Mouse (Mus musculus): ENCODE measurements at regions not wholly inside any gene's neighbourhood (a gene's known extent, or its start where the extent isn't known, plus 50 kb on each side); places are given as distances from the start of the nearest gene placed in this dataset.
"Not testable (repeated sequence)": the region's sequence is repeated elsewhere in the genome, so short reads cannot be mapped to it uniquely, and the experiment has no call there.

- no peak for ATAC-seq (replicated peaks; ENCODE audit: poor library complexity, severe bottlenecking)
Measured at GRCm38 (mm10) chr6:68977959-68978358, 1442.4 kb upstream of the Tacstd2 start.

- ATAC-seq (replicated peaks; ENCODE audit: poor library complexity, severe bottlenecking) = no peak
Measured at GRCm38 (mm10) chr6:68964012-68964411, 1428.4 kb upstream of the Tacstd2 start.

GRCm38 (mm10) chr6:68938104-68938503 lies 1402.5 kb upstream of the Tacstd2 start:
- peak; percentile 35; the same call in 1 of the 2 replicates for ATAC-seq (replicated peaks; ENCODE audit: poor library complexity, severe bottlenecking)

GRCm38 (mm10) chr6:68931860-68932259 lies 1396.3 kb upstream of the Tacstd2 start:
- ATAC-seq (replicated peaks; ENCODE audit: poor library complexity, severe bottlenecking) = not testable (repeated sequence)

GRCm38 (mm10) chr6:68915536-68915935 lies 1379.9 kb upstream of the Tacstd2 start:
- no peak for ATAC-seq (replicated peaks; ENCODE audit: poor library complexity, severe bottlenecking)

- no peak for ATAC-seq (replicated peaks; ENCODE audit: poor library complexity, severe bottlenecking)
Measured at GRCm38 (mm10) chr6:68884130-68884529, 1348.5 kb upstream of the Tacstd2 start.

- ATAC-seq (replicated peaks; ENCODE audit: poor library complexity, severe bottlenecking) = not testable (repeated sequence)
Measured at GRCm38 (mm10) chr6:68852761-68853160, 1317.2 kb upstream of the Tacstd2 start.

GRCm38 (mm10) chr6:68852286-68852685 lies 1316.7 kb upstream of the Tacstd2 start:
- ATAC-seq (replicated peaks; ENCODE audit: poor library complexity, severe bottlenecking) = no peak

- no peak for ATAC-seq (replicated peaks; ENCODE audit: poor library complexity, severe bottlenecking)
Measured at GRCm38 (mm10) chr6:68835186-68835585, 1299.6 kb upstream of the Tacstd2 start.

GRCm38 (mm10) chr6:68834633-68835032 lies 1299.0 kb upstream of the Tacstd2 start:
- no peak for ATAC-seq (replicated peaks; ENCODE audit: poor library complexity, severe bottlenecking)

GRCm38 (mm10) chr6:68828460-68828859 lies 1292.9 kb upstream of the Tacstd2 start:
- ATAC-seq (replicated peaks; ENCODE audit: poor library complexity, severe bottlenecking) = not testable (repeated sequence)

GRCm38 (mm10) chr6:68813346-68813745 lies 1277.8 kb upstream of the Tacstd2 start:
- ATAC-seq (replicated peaks; ENCODE audit: poor library complexity, severe bottlenecking) = no peak

GRCm38 (mm10) chr6:68799205-68799604 lies 1263.6 kb upstream of the Tacstd2 start:
- ATAC-seq (replicated peaks; ENCODE audit: poor library complexity, severe bottlenecking) = not testable (repeated sequence)

GRCm38 (mm10) chr6:68771507-68771906 lies 1235.9 kb upstream of the Tacstd2 start:
- no peak for ATAC-seq (replicated peaks; ENCODE audit: poor library complexity, severe bottlenecking)

GRCm38 (mm10) chr6:68750451-68750850 lies 1214.9 kb upstream of the Tacstd2 start:
- no peak for ATAC-seq (replicated peaks; ENCODE audit: poor library complexity, severe bottlenecking)

- ATAC-seq (replicated peaks; ENCODE audit: poor library complexity, severe bottlenecking) = no peak
Measured at GRCm38 (mm10) chr6:68749699-68750098, 1214.1 kb upstream of the Tacstd2 start.

- ATAC-seq (replicated peaks; ENCODE audit: poor library complexity, severe bottlenecking) = no peak
Measured at GRCm38 (mm10) chr6:68738573-68738972, 1203.0 kb upstream of the Tacstd2 start.

GRCm38 (mm10) chr6:68736647-68737046 lies 1201.1 kb upstream of the Tacstd2 start:
- no peak for ATAC-seq (replicated peaks; ENCODE audit: poor library complexity, severe bottlenecking)

GRCm38 (mm10) chr6:68736068-68736467 lies 1200.5 kb upstream of the Tacstd2 start:
- no peak for ATAC-seq (replicated peaks; ENCODE audit: poor library complexity, severe bottlenecking)

- ATAC-seq (replicated peaks; ENCODE audit: poor library complexity, severe bottlenecking) = not testable (repeated sequence)
Measured at GRCm38 (mm10) chr6:68711084-68711483, 1175.5 kb upstream of the Tacstd2 start.

GRCm38 (mm10) chr6:68704291-68704800 lies 1168.8 kb upstream of the Tacstd2 start:
- ATAC-seq (replicated peaks; ENCODE audit: poor library complexity, severe bottlenecking) = not testable (repeated sequence)

GRCm38 (mm10) chr6:68680792-68681110 lies 1145.2 kb upstream of the Tacstd2 start:
- peak; percentile 62 for ATAC-seq (replicated peaks; ENCODE audit: poor library complexity, severe bottlenecking)
